Mouse (Mus musculus): ENCODE results near the gene Plekhh1. TPM values are rescaled to one million over a fixed set of nuclear protein-coding genes. Genes with fewer than 3 reads are reported as not detected.

The Plekhh1 gene
- polyA plus RNA-seq (2015; fragmentation: Nextera tagmentation; extraction: Ambion mirVana) = 5.8 and 5.9 TPM in 2 replicates

- Histone ChIP-seq H3K4me1 (ENCODE audit: control insufficient read depth, insufficient read depth, low read length) (no peaks in the 10 kb centered on the region), H3K4me2 (ENCODE audit: low read depth, low read length) (peak within 1 kb of the TSS; percentile 93), H3K36me3 (ENCODE audit: control insufficient read depth, insufficient read depth, low read length) (no peaks in the 10 kb centered on the region), H3K9me3 (replicated peaks; ENCODE audit: control insufficient read depth, low read length) (no peaks in the 10 kb centered on the region), H3K4me3 (replicated peaks; ENCODE audit: low read length) (peak within 1 kb of the TSS; percentile 81), H3K27ac (ENCODE audit: low read length) (peak within 1 kb of the TSS; percentile 34), H3K27me3 (ENCODE audit: control insufficient read depth, insufficient read depth, low read length) (no peaks in the 10 kb centered on the region), H3K9ac (ENCODE audit: low read length) (peak within 1 kb of the TSS; percentile 94)
- peak; percentile 88 for ATAC-seq (ENCODE audit: insufficient read depth, low FRiP score)
- under 1% methylated on average over 80 of the region's 80 CpGs for WGBS
These were observed at the start of gene Plekhh1 for GRCm38 (mm10) chr12:79028911-79029861. Gene Plekhh1, plus strand, starts transcription at chr12:79029163.

GRCm38 (mm10) chr12:78980683-78981091 is 48.3 kb upstream of the Plekhh1 start:
- WGBS = 67% methylated on average over 5 of the region's 5 CpGs
- no peak for ATAC-seq (ENCODE audit: insufficient read depth, low FRiP score)
- 0 out of 2 replicates have a peak overlapping the region, but pooled peaks have one; percentile 11 for H3K27ac ChIP-seq (ENCODE audit: low read length)

GRCm38 (mm10) chr12:78981131-78981530 is 47.8 kb upstream of the Plekhh1 start:
- no peak for ATAC-seq (ENCODE audit: insufficient read depth, low FRiP score)
- no peak overlapping the region for H3K4me2 ChIP-seq (ENCODE audit: low read depth, low read length)
- WGBS = 81% methylated on average over 2 of the region's 2 CpGs

More at GRCm38 (mm10) chr12:78980683-78981091, 48.3 kb upstream of the Plekhh1 start:
- H3K4me2 ChIP-seq (ENCODE audit: low read depth, low read length) = no peak overlapping the region
- H3K9me3 ChIP-seq (replicated peaks; ENCODE audit: control insufficient read depth, low read length) = no peaks in the 10 kb centered on the region; the same call in 1 of the 2 replicates
- no peak overlapping the region for H3K4me3 ChIP-seq (replicated peaks; ENCODE audit: low read length)
- no peak overlapping the region for H3K9ac ChIP-seq (ENCODE audit: low read length)
- no peaks in the 10 kb centered on the region for H3K36me3 ChIP-seq (ENCODE audit: control insufficient read depth, insufficient read depth, low read length)
- peaks cover 12% of the 10 kb centered on the region; the same call in 1 of the 2 replicates for H3K4me1 ChIP-seq (ENCODE audit: control insufficient read depth, insufficient read depth, low read length)
- H3K27me3 ChIP-seq (ENCODE audit: control insufficient read depth, insufficient read depth, low read length) = no peaks in the 10 kb centered on the region

GRCm38 (mm10) chr12:78981938-78982825 is 46.8 kb upstream of the Plekhh1 start:
- ATAC-seq (ENCODE audit: insufficient read depth, low FRiP score) = no peak
- no peak overlapping the region for H3K4me3 ChIP-seq (replicated peaks; ENCODE audit: low read length)
- H3K4me2 ChIP-seq (ENCODE audit: low read depth, low read length) = no peak overlapping the region
- no peaks in the 10 kb centered on the region for H3K27me3 ChIP-seq (ENCODE audit: control insufficient read depth, insufficient read depth, low read length)
- no peaks in the 10 kb centered on the region for H3K36me3 ChIP-seq (ENCODE audit: control insufficient read depth, insufficient read depth, low read length)
- H3K27ac ChIP-seq (ENCODE audit: low read length) = peak overlapping the region; percentile 75; the same call in 1 of the 2 replicates
- H3K9ac ChIP-seq (ENCODE audit: low read length) = no peak overlapping the region
- peaks cover 12% of the 10 kb centered on the region; the same call in 1 of the 2 replicates for H3K4me1 ChIP-seq (ENCODE audit: control insufficient read depth, insufficient read depth, low read length)
- 54% methylated on average over 9 of the region's 9 CpGs for WGBS
- H3K9me3 ChIP-seq (replicated peaks; ENCODE audit: control insufficient read depth, low read length) = no peaks in the 10 kb centered on the region; the same call in 1 of the 2 replicates

More at GRCm38 (mm10) chr12:78981131-78981530, 47.8 kb upstream of the Plekhh1 start:
- Histone ChIP-seq H3K4me1 (ENCODE audit: control insufficient read depth, insufficient read depth, low read length) (peaks cover 12% of the 10 kb centered on the region; the same call in 1 of the 2 replicates), H3K27ac (ENCODE audit: low read length) (0 out of 2 replicates have a peak overlapping the region, but pooled peaks have one; percentile 11), H3K9ac (ENCODE audit: low read length) (no peak overlapping the region), H3K9me3 (replicated peaks; ENCODE audit: control insufficient read depth, low read length) (no peaks in the 10 kb centered on the region; the same call in 1 of the 2 replicates), H3K36me3 (ENCODE audit: control insufficient read depth, insufficient read depth, low read length) (no peaks in the 10 kb centered on the region), H3K27me3 (ENCODE audit: control insufficient read depth, insufficient read depth, low read length) (no peaks in the 10 kb centered on the region), H3K4me3 (replicated peaks; ENCODE audit: low read length) (no peak overlapping the region)

- H3K27ac ChIP-seq (ENCODE audit: low read length) = peak overlapping the region; percentile 75
- peak; percentile 87 for ATAC-seq (ENCODE audit: insufficient read depth, low FRiP score)
- 55% methylated on average over 8 of the region's 9 CpGs for WGBS
These were observed 45.5 kb upstream of the Plekhh1 start for GRCm38 (mm10) chr12:78983296-78984034.

GRCm38 (mm10) chr12:78984035-78984432 is 44.9 kb upstream of the Plekhh1 start:
- Histone ChIP-seq H3K27ac (ENCODE audit: low read length) (peak overlapping the region; percentile 75), H3K36me3 (ENCODE audit: control insufficient read depth, insufficient read depth, low read length) (no peaks in the 10 kb centered on the region), H3K4me2 (ENCODE audit: low read depth, low read length) (no peak overlapping the region), H3K9me3 (replicated peaks; ENCODE audit: control insufficient read depth, low read length) (no peaks in the 10 kb centered on the region; the same call in 1 of the 2 replicates), H3K4me3 (replicated peaks; ENCODE audit: low read length) (no peak overlapping the region), H3K9ac (ENCODE audit: low read length) (no peak overlapping the region), H3K27me3 (ENCODE audit: control insufficient read depth, insufficient read depth, low read length) (no peaks in the 10 kb centered on the region), H3K4me1 (ENCODE audit: control insufficient read depth, insufficient read depth, low read length) (peaks cover 12% of the 10 kb centered on the region; the same call in 1 of the 2 replicates)
- WGBS = 47% methylated on average over 3 of the region's 3 CpGs
- peak; percentile 42 for ATAC-seq (ENCODE audit: insufficient read depth, low FRiP score)

More at GRCm38 (mm10) chr12:78983296-78984034, 45.5 kb upstream of the Plekhh1 start:
- Histone ChIP-seq H3K9me3 (replicated peaks; ENCODE audit: control insufficient read depth, low read length) (no peaks in the 10 kb centered on the region; the same call in 1 of the 2 replicates), H3K4me2 (ENCODE audit: low read depth, low read length) (no peak overlapping the region), H3K4me1 (ENCODE audit: control insufficient read depth, insufficient read depth, low read length) (peaks cover 12% of the 10 kb centered on the region; the same call in 1 of the 2 replicates), H3K9ac (ENCODE audit: low read length) (no peak overlapping the region), H3K27me3 (ENCODE audit: control insufficient read depth, insufficient read depth, low read length) (no peaks in the 10 kb centered on the region), H3K36me3 (ENCODE audit: control insufficient read depth, insufficient read depth, low read length) (no peaks in the 10 kb centered on the region), H3K4me3 (replicated peaks; ENCODE audit: low read length) (no peak overlapping the region)

- Histone ChIP-seq H3K4me3 (replicated peaks; ENCODE audit: low read length) (no peak overlapping the region), H3K9ac (ENCODE audit: low read length) (no peak overlapping the region), H3K9me3 (replicated peaks; ENCODE audit: control insufficient read depth, low read length) (no peaks in the 10 kb centered on the region), H3K27ac (ENCODE audit: low read length) (no peak overlapping the region), H3K27me3 (ENCODE audit: control insufficient read depth, insufficient read depth, low read length) (no peaks in the 10 kb centered on the region), H3K4me1 (ENCODE audit: control insufficient read depth, insufficient read depth, low read length) (peaks cover 8% of the 10 kb centered on the region; the same call in 1 of the 2 replicates), H3K4me2 (ENCODE audit: low read depth, low read length) (no peak overlapping the region), H3K36me3 (ENCODE audit: control insufficient read depth, insufficient read depth, low read length) (no peaks in the 10 kb centered on the region)
- ATAC-seq (ENCODE audit: insufficient read depth, low FRiP score) = no peak
- 55% methylated on average over 9 of the region's 9 CpGs for WGBS
These were observed 41.3 kb upstream of the Plekhh1 start for GRCm38 (mm10) chr12:78987581-78988081.

- no peak overlapping the region for H3K4me3 ChIP-seq (replicated peaks; ENCODE audit: low read length)
- H3K4me1 ChIP-seq (ENCODE audit: control insufficient read depth, insufficient read depth, low read length) = no peaks in the 10 kb centered on the region
- no peak overlapping the region for H3K4me2 ChIP-seq (ENCODE audit: low read depth, low read length)
- H3K36me3 ChIP-seq (ENCODE audit: control insufficient read depth, insufficient read depth, low read length) = no peaks in the 10 kb centered on the region
- 79% methylated on average over 4 of the region's 4 CpGs for WGBS
- H3K9ac ChIP-seq (ENCODE audit: low read length) = no peak overlapping the region
- H3K27ac ChIP-seq (ENCODE audit: low read length) = no peak overlapping the region
- ATAC-seq (ENCODE audit: insufficient read depth, low FRiP score) = no peak
- H3K9me3 ChIP-seq (replicated peaks; ENCODE audit: control insufficient read depth, low read length) = no peaks in the 10 kb centered on the region
- no peaks in the 10 kb centered on the region for H3K27me3 ChIP-seq (ENCODE audit: control insufficient read depth, insufficient read depth, low read length)
These were observed 32.7 kb upstream of the Plekhh1 start for GRCm38 (mm10) chr12:78996271-78996670.
